Mouse (Mus musculus): ENCODE measurements around the gene Gm20671. TPM values are rescaled to one million over a fixed set of nuclear protein-coding genes. Genes with fewer than 3 reads are reported as not detected.

The Gm20671 gene
- polyA plus RNA-seq, 1 experiment: 26.3 TPM

- DNase-seq: peak; percentile 94
- peak within 1 kb of the TSS; percentile 91 for H3K4me3 ChIP-seq (ENCODE audit: control insufficient read depth, insufficient read depth, low read length)
- H3K27ac ChIP-seq (ENCODE audit: control insufficient read depth, insufficient read depth, low read length): no peak within 1 kb of the TSS
- under 1% methylated on average over 52 of the region's 52 CpGs for WGBS
- H3K4me1 ChIP-seq (replicated peaks; ENCODE audit: control insufficient read depth, insufficient read depth, low read length): peaks cover 5% of the 10 kb centered on the region; the same call in 1 of the 2 replicates
- no peaks in the 10 kb centered on the region for H3K27me3 ChIP-seq (ENCODE audit: control insufficient read depth, insufficient read depth, low read length)
- no peaks in the 10 kb centered on the region for H3K36me3 ChIP-seq (ENCODE audit: control insufficient read depth, insufficient read depth, low read length)
- TF ChIP-seq POLR2A (IDR thresholded peaks at IDR 0.05; ENCODE audit: control insufficient read depth, extremely low read depth, insufficient read depth, low read length, poor library complexity) (peak; percentile 67; the same call in 1 of the 2 replicates), CTCF (IDR thresholded peaks at IDR 0.05; ENCODE audit: borderline replicate concordance, control insufficient read depth, extremely low read depth, insufficient read depth, low read length, poor library complexity) (peak; percentile 70; the same call in 1 of the 2 replicates)
Measured at GRCm38 (mm10) chr5:32785313-32785915, 41.5 kb downstream of the Gm20671 start, which contains the start of gene Pisd. Pisd (minus strand) TSS chr5:32785646.

- peak overlapping the region; percentile 91; the same call in 1 of the 2 replicates for H3K4me3 ChIP-seq (ENCODE audit: control insufficient read depth, insufficient read depth, low read length)
- no peaks in the 10 kb centered on the region for H3K27me3 ChIP-seq (ENCODE audit: control insufficient read depth, insufficient read depth, low read length)
- peaks cover 5% of the 10 kb centered on the region; the same call in 1 of the 2 replicates for H3K4me1 ChIP-seq (replicated peaks; ENCODE audit: control insufficient read depth, insufficient read depth, low read length)
- no peak overlapping the region for H3K27ac ChIP-seq (ENCODE audit: control insufficient read depth, insufficient read depth, low read length)
- no peak for TF ChIP-seq POLR2A (IDR thresholded peaks at IDR 0.05; ENCODE audit: control insufficient read depth, extremely low read depth, insufficient read depth, low read length, poor library complexity)
- no peaks in the 10 kb centered on the region for H3K36me3 ChIP-seq (ENCODE audit: control insufficient read depth, insufficient read depth, low read length)
- DNase-seq: no peak
- 17% methylated on average over 5 of the region's 5 CpGs for WGBS
Measured at GRCm38 (mm10) chr5:32784726-32785125, 42.2 kb downstream of the Gm20671 start.

DNA sequence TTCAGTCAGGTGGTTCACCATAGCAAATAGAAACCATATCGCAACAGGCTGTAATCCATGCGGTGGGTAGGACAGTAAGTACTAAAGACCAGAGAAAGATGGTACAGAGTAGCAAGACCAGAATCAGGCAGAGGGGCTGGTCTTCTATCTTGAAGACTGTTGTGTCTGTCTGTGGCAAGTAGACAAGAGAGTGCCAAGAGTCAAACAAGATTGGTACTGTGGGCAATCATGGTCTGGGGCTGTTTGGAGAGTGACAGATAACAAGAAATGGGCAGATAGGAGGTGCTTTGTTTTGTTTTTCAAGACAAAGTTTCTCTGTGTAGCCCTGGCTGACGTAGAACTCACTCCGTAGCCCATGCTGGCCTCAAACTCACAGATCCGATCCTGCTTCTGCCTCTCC lies 45.3 kb downstream of the Gm20671 start:
- H3K4me3 ChIP-seq (ENCODE audit: control insufficient read depth, insufficient read depth, low read length): no peak overlapping the region
- DNase-seq: no peak
- H3K27me3 ChIP-seq (ENCODE audit: control insufficient read depth, insufficient read depth, low read length): no peaks in the 10 kb centered on the region
- TF ChIP-seq CTCF (IDR thresholded peaks at IDR 0.05; ENCODE audit: borderline replicate concordance, control insufficient read depth, extremely low read depth, insufficient read depth, low read length, poor library complexity) (no peak), POLR2A (IDR thresholded peaks at IDR 0.05; ENCODE audit: control insufficient read depth, extremely low read depth, insufficient read depth, low read length, poor library complexity) (no peak)
- no peak overlapping the region for H3K27ac ChIP-seq (ENCODE audit: control insufficient read depth, insufficient read depth, low read length)
- H3K36me3 ChIP-seq (ENCODE audit: control insufficient read depth, insufficient read depth, low read length): no peaks in the 10 kb centered on the region
- H3K4me1 ChIP-seq (replicated peaks; ENCODE audit: control insufficient read depth, insufficient read depth, low read length): peaks cover 5% of the 10 kb centered on the region; the same call in 1 of the 2 replicates
- 97% methylated on average over 5 of the region's 5 CpGs for WGBS

DNA sequence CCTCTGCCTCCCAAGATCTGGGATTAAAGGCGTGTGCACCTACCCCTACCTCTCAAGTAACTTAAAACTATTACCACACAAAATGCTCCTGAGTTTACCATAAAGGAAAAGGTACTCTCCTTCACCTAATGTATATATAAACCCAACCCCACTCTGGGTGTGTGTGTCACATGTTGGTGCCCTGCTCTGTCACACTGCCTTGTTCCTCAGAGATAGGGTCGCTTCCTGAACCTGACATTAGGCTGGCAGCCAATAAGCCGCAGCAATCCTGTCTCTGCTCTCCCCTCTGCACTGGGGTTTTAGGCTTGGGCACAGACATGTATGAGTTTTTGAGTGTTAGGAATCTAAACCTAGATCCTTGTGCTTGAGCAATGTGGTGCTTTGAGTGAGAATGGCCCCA lies 48.7 kb downstream of the Gm20671 start:
- H3K27ac ChIP-seq (ENCODE audit: control insufficient read depth, insufficient read depth, low read length): no peak overlapping the region
- 92% methylated on average over 3 of the region's 3 CpGs for WGBS

GRCm38 (mm10) chr5:32772361-32772760 lies 54.5 kb downstream of the Gm20671 start:
- no peak for DNase-seq
- 0 out of 2 replicates have a peak, but pooled peaks cover 2% of the 10 kb centered on the region for H3K4me1 ChIP-seq (replicated peaks; ENCODE audit: control insufficient read depth, insufficient read depth, low read length)
- H3K4me3 ChIP-seq (ENCODE audit: control insufficient read depth, insufficient read depth, low read length): no peak overlapping the region
- no peak overlapping the region for H3K27ac ChIP-seq (ENCODE audit: control insufficient read depth, insufficient read depth, low read length)
- TF ChIP-seq POLR2A (IDR thresholded peaks at IDR 0.05; ENCODE audit: control insufficient read depth, extremely low read depth, insufficient read depth, low read length, poor library complexity) (no peak), CTCF (IDR thresholded peaks at IDR 0.05; ENCODE audit: borderline replicate concordance, control insufficient read depth, extremely low read depth, insufficient read depth, low read length, poor library complexity) (no peak)
- 95% methylated on average over 2 of the region's 2 CpGs for WGBS
- H3K27me3 ChIP-seq (ENCODE audit: control insufficient read depth, insufficient read depth, low read length): no peaks in the 10 kb centered on the region
- H3K36me3 ChIP-seq (ENCODE audit: control insufficient read depth, insufficient read depth, low read length): no peaks in the 10 kb centered on the region

More for the DNA sequence above, 48.7 kb downstream of the Gm20671 start:
- TF ChIP-seq POLR2A (IDR thresholded peaks at IDR 0.05; ENCODE audit: control insufficient read depth, extremely low read depth, insufficient read depth, low read length, poor library complexity) (no peak), CTCF (IDR thresholded peaks at IDR 0.05; ENCODE audit: borderline replicate concordance, control insufficient read depth, extremely low read depth, insufficient read depth, low read length, poor library complexity) (no peak)
- no peak for DNase-seq
- H3K36me3 ChIP-seq (ENCODE audit: control insufficient read depth, insufficient read depth, low read length): no peaks in the 10 kb centered on the region
- H3K27me3 ChIP-seq (ENCODE audit: control insufficient read depth, insufficient read depth, low read length): no peaks in the 10 kb centered on the region
- H3K4me1 ChIP-seq (replicated peaks; ENCODE audit: control insufficient read depth, insufficient read depth, low read length): no peaks in the 10 kb centered on the region
- no peak overlapping the region for H3K4me3 ChIP-seq (ENCODE audit: control insufficient read depth, insufficient read depth, low read length)

- no peak overlapping the region for H3K27ac ChIP-seq (ENCODE audit: control insufficient read depth, insufficient read depth, low read length)
Measured at GRCm38 (mm10) chr5:32767636-32768373, 59.1 kb downstream of the Gm20671 start.

More at GRCm38 (mm10) chr5:32767636-32768373, 59.1 kb downstream of the Gm20671 start:
- Histone ChIP-seq H3K27me3 (ENCODE audit: control insufficient read depth, insufficient read depth, low read length) (no peaks in the 10 kb centered on the region), H3K36me3 (ENCODE audit: control insufficient read depth, insufficient read depth, low read length) (no peaks in the 10 kb centered on the region), H3K4me1 (replicated peaks; ENCODE audit: control insufficient read depth, insufficient read depth, low read length) (0 out of 2 replicates have a peak, but pooled peaks cover 2% of the 10 kb centered on the region), H3K4me3 (ENCODE audit: control insufficient read depth, insufficient read depth, low read length) (no peak overlapping the region)
- TF ChIP-seq POLR2A (IDR thresholded peaks at IDR 0.05; ENCODE audit: control insufficient read depth, extremely low read depth, insufficient read depth, low read length, poor library complexity): no peak
- no peak for TF ChIP-seq CTCF (IDR thresholded peaks at IDR 0.05; ENCODE audit: borderline replicate concordance, control insufficient read depth, extremely low read depth, insufficient read depth, low read length, poor library complexity)
- DNase-seq: no peak
- WGBS: 88% methylated on average over 4 of the region's 4 CpGs

Data from thymus, adult 2 months (tissue).